Mouse (Mus musculus): ENCODE measurements around the gene Abcb9. TPM values are rescaled to one million over a fixed set of nuclear protein-coding genes. Genes with fewer than 3 reads are reported as not detected.

The Abcb9 gene
- total RNA-seq (2014; fragmentation: Nextera tagmentation), result 0.75 TPM in 1 of 2 replicates, not detected in the other
- 0.60 and 1.0 TPM in 2 replicates for total RNA-seq (2017)
- 0.62 and 0.66 TPM in 2 replicates for polyA plus RNA-seq (2012)

DNA sequence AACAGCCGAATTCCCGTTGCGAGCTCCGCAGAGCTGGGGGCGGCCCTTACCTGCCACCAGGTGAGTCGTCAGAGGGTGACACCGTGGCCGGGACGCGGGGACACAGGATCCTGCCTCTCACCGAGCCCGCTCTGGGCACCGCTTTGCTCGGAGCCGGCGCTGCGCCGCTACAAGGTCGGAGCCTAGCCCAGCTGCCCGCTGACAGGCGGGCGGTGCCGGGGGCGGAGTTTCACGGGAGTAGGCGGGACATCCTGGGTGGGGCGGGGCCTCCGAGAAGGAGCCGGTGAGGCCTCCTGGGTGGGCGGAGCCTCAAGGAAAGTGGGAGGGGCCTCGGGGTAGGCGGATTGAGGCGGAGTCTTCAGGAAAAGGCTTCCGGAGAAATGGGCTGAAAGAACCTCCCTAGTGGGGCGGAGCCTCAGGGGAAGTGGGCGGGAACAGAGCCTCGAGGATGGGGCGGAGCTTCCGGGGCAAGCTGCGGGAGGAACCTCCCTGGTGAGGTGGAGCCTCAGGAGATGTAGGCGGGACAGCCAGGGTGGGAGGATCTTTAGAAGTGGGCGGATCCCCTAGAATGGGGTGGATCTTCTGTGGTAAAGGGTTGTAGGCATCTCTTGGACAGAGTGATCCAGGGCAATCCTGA, at the start of gene Abcb9:
Gene Abcb9, minus strand, starts transcription at position 203 of the 637 bp plus-strand sequence.
- Histone ChIP-seq H3K9me3 (replicated peaks) (no peaks in the 10 kb centered on the region; the same call in 1 of the 2 replicates), H3K4me3 (ENCODE audit: low read depth, low read length) (peak within 1 kb of the TSS; percentile 73), H3K36me3 (replicated peaks) (no peaks in the 10 kb centered on the region), H3K4me1 (ENCODE audit: insufficient read depth, low read depth, low read length) (peaks cover 51% of the 10 kb centered on the region), H3K27me3 (ENCODE audit: insufficient read depth, low read length) (peaks cover 20% of the 10 kb centered on the region)
- ATAC-seq (ENCODE audit: extremely low read depth, insufficient number of reproducible peaks, low FRiP score, poor library complexity, severe bottlenecking) (peak; percentile 91), DNase-seq (ENCODE audit: low spot score) (peak; percentile 84)
- TF ChIP-seq GATA2 (IDR thresholded peaks at IDR 0.05; ENCODE audit: borderline replicate concordance, low read depth, low read length), result no peak
- TF ChIP-seq POLR2AphosphoS5 (IDR thresholded peaks at IDR 0.05; ENCODE audit: insufficient replicate concordance, low read depth, low read length), result no peak
- no peak for TF ChIP-seq TAL1 (conservative IDR thresholded peaks at IDR 0.05; ENCODE audit: low read depth, low read length)
- TF ChIP-seq GATA1 (IDR thresholded peaks at IDR 0.05; ENCODE audit: borderline replicate concordance, low read length), result no peak
- no peak for TF ChIP-seq CTCF (IDR thresholded peaks at IDR 0.05; ENCODE audit: low read depth, low read length)

GRCm38 (mm10) chr5:124138066-124138465, 42.5 kb upstream of the Abcb9 start:
- H3K4me3 ChIP-seq (ENCODE audit: low read depth, low read length), result no peak overlapping the region
- ATAC-seq (ENCODE audit: extremely low read depth, insufficient number of reproducible peaks, low FRiP score, poor library complexity, severe bottlenecking) (no peak), DNase-seq (ENCODE audit: low spot score) (no peak)
- TF ChIP-seq GATA2 (IDR thresholded peaks at IDR 0.05; ENCODE audit: borderline replicate concordance, low read depth, low read length) (no peak), TAL1 (conservative IDR thresholded peaks at IDR 0.05; ENCODE audit: low read depth, low read length) (no peak), POLR2AphosphoS5 (IDR thresholded peaks at IDR 0.05; ENCODE audit: insufficient replicate concordance, low read depth, low read length) (no peak), GATA1 (IDR thresholded peaks at IDR 0.05; ENCODE audit: borderline replicate concordance, low read length) (no peak), CTCF (IDR thresholded peaks at IDR 0.05; ENCODE audit: low read depth, low read length) (no peak)
- H3K9me3 ChIP-seq (replicated peaks), result 0 out of 2 replicates have a peak, but pooled peaks cover 3% of the 10 kb centered on the region
- H3K36me3 ChIP-seq (replicated peaks), result peaks cover 88% of the 10 kb centered on the region
- H3K4me1 ChIP-seq (ENCODE audit: insufficient read depth, low read depth, low read length), result no peaks in the 10 kb centered on the region
- no peaks in the 10 kb centered on the region for H3K27me3 ChIP-seq (ENCODE audit: insufficient read depth, low read length)

- TF ChIP-seq CTCF (IDR thresholded peaks at IDR 0.05; ENCODE audit: low read depth, low read length) (no peak), TAL1 (conservative IDR thresholded peaks at IDR 0.05; ENCODE audit: low read depth, low read length) (no peak), GATA2 (IDR thresholded peaks at IDR 0.05; ENCODE audit: borderline replicate concordance, low read depth, low read length) (no peak), POLR2AphosphoS5 (IDR thresholded peaks at IDR 0.05; ENCODE audit: insufficient replicate concordance, low read depth, low read length) (no peak), GATA1 (IDR thresholded peaks at IDR 0.05; ENCODE audit: borderline replicate concordance, low read length) (no peak)
- H3K27me3 ChIP-seq (ENCODE audit: insufficient read depth, low read length), result no peaks in the 10 kb centered on the region
- no peak overlapping the region for H3K4me3 ChIP-seq (ENCODE audit: low read depth, low read length)
- ATAC-seq (ENCODE audit: extremely low read depth, insufficient number of reproducible peaks, low FRiP score, poor library complexity, severe bottlenecking) (no peak), DNase-seq (ENCODE audit: low spot score) (no peak)
- H3K9me3 ChIP-seq (replicated peaks), result no peaks in the 10 kb centered on the region
- H3K36me3 ChIP-seq (replicated peaks), result peaks cover 93% of the 10 kb centered on the region
- no peaks in the 10 kb centered on the region; the same call in 1 of the 2 replicates for H3K4me1 ChIP-seq (ENCODE audit: insufficient read depth, low read depth, low read length)
These were observed 38.7 kb upstream of the Abcb9 start for GRCm38 (mm10) chr5:124134261-124134660.

GRCm38 (mm10) chr5:124125093-124125492, 29.5 kb upstream of the Abcb9 start:
- no peaks in the 10 kb centered on the region for H3K27me3 ChIP-seq (ENCODE audit: insufficient read depth, low read length)
- H3K4me3 ChIP-seq (ENCODE audit: low read depth, low read length), result no peak overlapping the region
- peaks cover 100% of the 10 kb centered on the region for H3K36me3 ChIP-seq (replicated peaks)
- H3K4me1 ChIP-seq (ENCODE audit: insufficient read depth, low read depth, low read length), result peaks cover 2% of the 10 kb centered on the region; the same call in 1 of the 2 replicates
- DNase-seq (ENCODE audit: low spot score), result no peak
- TF ChIP-seq GATA1 (IDR thresholded peaks at IDR 0.05; ENCODE audit: borderline replicate concordance, low read length) (no peak), POLR2AphosphoS5 (IDR thresholded peaks at IDR 0.05; ENCODE audit: insufficient replicate concordance, low read depth, low read length) (no peak), GATA2 (IDR thresholded peaks at IDR 0.05; ENCODE audit: borderline replicate concordance, low read depth, low read length) (no peak), TAL1 (conservative IDR thresholded peaks at IDR 0.05; ENCODE audit: low read depth, low read length) (no peak), CTCF (IDR thresholded peaks at IDR 0.05; ENCODE audit: low read depth, low read length) (no peak)
- H3K9me3 ChIP-seq (replicated peaks), result no peaks in the 10 kb centered on the region
- no peak for ATAC-seq (ENCODE audit: extremely low read depth, insufficient number of reproducible peaks, low FRiP score, poor library complexity, severe bottlenecking)

DNA sequence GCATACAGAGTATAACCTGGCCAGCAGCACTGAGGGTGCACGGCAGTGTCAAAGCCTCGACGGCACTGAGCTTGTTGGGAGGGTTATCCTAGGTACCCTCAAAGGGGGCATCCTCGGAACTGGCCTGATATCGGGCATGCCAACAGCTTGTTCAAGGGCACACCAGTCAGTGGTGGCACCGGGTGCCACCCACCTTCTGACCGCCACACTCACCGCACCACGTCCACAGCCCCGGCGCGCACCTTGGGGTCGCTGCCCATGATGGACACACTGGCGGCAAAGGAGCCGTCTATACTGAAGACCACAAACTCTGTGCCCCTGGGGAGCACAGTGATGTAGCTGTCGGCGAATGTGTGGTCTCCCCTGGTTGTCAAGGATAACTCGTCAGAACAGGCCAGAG, 26.8 kb upstream of the Abcb9 start:
- Histone ChIP-seq H3K27me3 (ENCODE audit: insufficient read depth, low read length) (no peaks in the 10 kb centered on the region), H3K4me3 (ENCODE audit: low read depth, low read length) (no peak overlapping the region), H3K4me1 (ENCODE audit: insufficient read depth, low read depth, low read length) (peaks cover 29% of the 10 kb centered on the region), H3K36me3 (replicated peaks) (peaks cover 100% of the 10 kb centered on the region), H3K9me3 (replicated peaks) (no peaks in the 10 kb centered on the region)
- no peak for ATAC-seq (ENCODE audit: extremely low read depth, insufficient number of reproducible peaks, low FRiP score, poor library complexity, severe bottlenecking)
- TF ChIP-seq CTCF (IDR thresholded peaks at IDR 0.05; ENCODE audit: low read depth, low read length) (no peak), GATA2 (IDR thresholded peaks at IDR 0.05; ENCODE audit: borderline replicate concordance, low read depth, low read length) (no peak), POLR2AphosphoS5 (IDR thresholded peaks at IDR 0.05; ENCODE audit: insufficient replicate concordance, low read depth, low read length) (no peak), TAL1 (conservative IDR thresholded peaks at IDR 0.05; ENCODE audit: low read depth, low read length) (no peak), GATA1 (IDR thresholded peaks at IDR 0.05; ENCODE audit: borderline replicate concordance, low read length) (no peak)
- no peak for DNase-seq (ENCODE audit: low spot score)

GRCm38 (mm10) chr5:124119204-124119603, 23.6 kb upstream of the Abcb9 start:
- ATAC-seq (ENCODE audit: extremely low read depth, insufficient number of reproducible peaks, low FRiP score, poor library complexity, severe bottlenecking) (no peak), DNase-seq (ENCODE audit: low spot score) (no peak)
- Histone ChIP-seq H3K27me3 (ENCODE audit: insufficient read depth, low read length) (no peaks in the 10 kb centered on the region), H3K9me3 (replicated peaks) (no peaks in the 10 kb centered on the region), H3K4me1 (ENCODE audit: insufficient read depth, low read depth, low read length) (peaks cover 55% of the 10 kb centered on the region), H3K4me3 (ENCODE audit: low read depth, low read length) (no peak overlapping the region), H3K36me3 (replicated peaks) (peaks cover 92% of the 10 kb centered on the region)
- TF ChIP-seq POLR2AphosphoS5 (IDR thresholded peaks at IDR 0.05; ENCODE audit: insufficient replicate concordance, low read depth, low read length), result no peak
- TF ChIP-seq TAL1 (conservative IDR thresholded peaks at IDR 0.05; ENCODE audit: low read depth, low read length), result no peak
- no peak for TF ChIP-seq GATA1 (IDR thresholded peaks at IDR 0.05; ENCODE audit: borderline replicate concordance, low read length)
- TF ChIP-seq CTCF (IDR thresholded peaks at IDR 0.05; ENCODE audit: low read depth, low read length), result no peak
- TF ChIP-seq GATA2 (IDR thresholded peaks at IDR 0.05; ENCODE audit: borderline replicate concordance, low read depth, low read length), result no peak

Data from G1E (cell line).